Mouse (Mus musculus) brain, embryonic 14.5 days (tissue): ENCODE measurements at regions not wholly inside any gene's neighbourhood (a gene's known extent, or its start where the extent isn't known, plus 50 kb on each side); places are given as distances from the start of the nearest gene placed in this dataset.

ENCODE experiments used
- DNase-seq: peaks from one replicate; pipeline ENCODE4 v3.0.0-alpha.2; 2011; ENCODE audit warnings: low read depth
- CTCF ChIP-seq: fragments of 200-500 bp; IDR thresholded peaks from 2 replicates; pipeline ENCODE4 v1.5.1; 2012; ENCODE audit warnings: inconsistent platforms, mild to moderate bottlenecking, moderate library complexity, borderline replicate concordance; ENCODE audit not compliant: insufficient read depth, insufficient read length; ENCODE audit errors: extremely low read depth
- POLR2A ChIP-seq: fragments of 200-500 bp; IDR thresholded peaks from 2 replicates; pipeline ENCODE4 v1.6.1; 2012; ENCODE audit warnings: mild to moderate bottlenecking, inconsistent platforms, borderline replicate concordance; ENCODE audit not compliant: poor library complexity, insufficient read depth, insufficient read length, severe bottlenecking; ENCODE audit errors: extremely low read depth

DNA sequence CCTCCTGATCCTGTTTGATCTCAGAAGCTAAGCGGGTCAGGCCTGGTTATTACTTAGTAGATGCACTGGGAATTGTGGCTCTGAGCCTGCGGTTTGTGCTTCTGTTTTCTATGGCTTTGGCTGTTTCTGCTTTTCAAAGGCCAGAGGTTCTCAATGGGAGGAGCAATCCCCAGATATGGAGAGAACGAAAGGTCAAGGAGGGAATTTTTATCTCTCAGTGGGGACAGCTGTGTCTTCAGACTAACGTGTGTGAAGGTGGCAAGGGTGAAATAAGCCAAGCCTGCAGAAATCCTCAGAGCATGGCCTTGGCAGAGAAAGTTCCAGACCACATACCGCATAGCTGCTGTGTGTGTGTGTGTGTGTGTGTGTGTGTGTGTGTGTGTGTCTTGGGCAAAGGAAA, 375.0 kb upstream of the Fam19a5 start:
- no peak for TF ChIP-seq POLR2A
- no peak for TF ChIP-seq CTCF

DNA sequence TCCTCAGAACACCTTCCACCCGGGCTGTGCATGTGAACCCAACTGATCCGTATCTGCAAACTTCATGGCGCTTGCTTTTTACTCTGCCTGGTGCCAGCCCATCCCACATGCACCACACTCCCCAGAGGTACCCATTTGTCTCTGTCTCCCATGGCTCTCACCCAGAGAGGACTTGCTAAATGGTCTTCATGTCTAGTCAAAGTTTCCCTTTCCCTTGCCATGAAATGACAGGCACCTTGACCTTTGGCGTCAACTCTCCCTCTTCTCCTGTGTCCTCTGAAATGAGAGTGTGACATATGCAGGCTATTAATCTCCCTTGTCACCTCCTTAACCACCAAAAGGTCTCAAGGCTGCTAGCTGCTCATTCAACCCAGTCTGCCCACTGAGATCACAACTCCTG, 373.2 kb upstream of the Fam19a5 start:
- no peak for TF ChIP-seq CTCF
- no peak for TF ChIP-seq POLR2A

More for the DNA sequence above, 375.0 kb upstream of the Fam19a5 start:
- DNase-seq, result no peak

DNA sequence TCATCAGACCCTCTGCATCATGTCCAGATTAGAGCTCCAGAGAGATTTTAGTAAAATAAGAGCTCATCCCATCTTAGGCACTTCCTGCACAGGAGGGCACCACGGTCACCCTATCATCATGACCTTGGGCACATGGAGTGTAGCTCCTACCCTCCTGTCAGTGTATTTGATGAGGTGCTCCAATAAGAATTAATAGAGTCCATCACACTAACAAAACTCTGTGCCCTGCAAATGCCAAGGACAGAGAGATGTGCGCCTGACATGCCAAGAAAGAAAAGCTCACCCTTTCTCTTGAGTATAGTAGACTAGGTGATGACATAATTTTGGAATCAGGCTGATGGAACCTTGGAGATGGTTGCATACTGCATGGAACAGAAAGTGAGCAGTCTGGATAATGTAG, 371.0 kb upstream of the Fam19a5 start:
- no peak for DNase-seq

More for the DNA sequence above, 373.2 kb upstream of the Fam19a5 start:
- no peak for DNase-seq

DNA sequence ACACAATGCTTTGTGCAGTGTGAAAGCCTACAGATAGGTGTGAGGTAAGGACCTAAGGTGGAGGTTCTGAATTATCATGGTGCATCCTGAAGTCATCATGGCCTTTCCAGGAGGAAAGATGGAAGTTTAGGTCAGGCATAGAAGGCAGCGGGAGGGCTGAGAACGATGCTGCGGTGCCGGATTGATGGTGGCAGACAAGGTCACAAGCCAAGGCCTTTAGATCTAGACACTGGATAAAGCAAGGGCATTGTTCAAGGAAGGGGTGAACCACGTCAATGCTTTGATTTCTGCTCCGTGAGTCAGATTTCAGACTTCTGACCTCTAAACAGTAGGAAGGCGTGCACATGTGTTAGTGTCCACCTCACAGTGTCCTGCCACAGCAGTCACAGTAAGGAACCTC, 365.5 kb upstream of the Fam19a5 start:
- no peak for TF ChIP-seq CTCF
- no peak for TF ChIP-seq POLR2A

More for the DNA sequence above, 371.0 kb upstream of the Fam19a5 start:
- no peak for TF ChIP-seq POLR2A
- no peak for TF ChIP-seq CTCF

DNA sequence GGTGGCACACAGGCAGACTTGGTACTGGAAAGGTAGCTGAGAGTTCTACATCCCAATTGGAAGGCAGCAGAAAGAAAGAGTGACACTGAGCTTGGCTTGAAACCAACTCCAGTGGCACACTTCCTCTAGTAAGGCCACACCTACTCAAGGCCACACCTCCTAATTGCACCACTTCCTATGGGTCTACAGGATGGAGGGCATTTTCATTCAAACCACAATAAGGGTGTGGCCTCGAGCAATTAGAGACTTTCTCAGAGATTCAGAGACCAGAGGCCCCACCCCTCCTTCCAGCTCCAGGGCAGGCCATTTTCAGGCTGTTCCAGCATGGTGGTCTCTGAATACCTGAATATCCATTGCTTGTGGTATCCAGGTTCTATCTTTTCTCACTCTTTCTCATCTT, 363.3 kb upstream of the Fam19a5 start:
- DNase-seq, result no peak
- TF ChIP-seq CTCF (no peak), POLR2A (no peak)

More for the DNA sequence above, 365.5 kb upstream of the Fam19a5 start:
- no peak for DNase-seq

DNA sequence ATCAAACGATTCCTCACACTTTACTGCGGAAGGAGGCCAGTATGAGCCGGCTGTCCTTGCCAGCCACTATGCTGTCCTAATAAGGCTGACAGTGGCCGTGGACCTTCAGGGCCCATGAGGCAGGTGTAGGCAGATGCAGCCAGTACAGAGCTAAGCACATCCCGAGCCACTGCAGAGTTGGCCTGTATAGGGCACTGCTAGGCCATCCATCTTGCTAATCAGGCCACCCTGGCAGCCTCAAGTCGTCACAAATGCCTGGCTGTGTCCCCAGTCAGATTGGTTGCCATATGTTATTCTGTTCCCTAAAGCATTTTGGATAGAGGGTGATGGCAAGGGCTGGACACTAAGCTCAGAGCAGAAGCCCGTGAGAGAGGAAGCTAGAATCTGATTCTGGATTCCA, 359.9 kb upstream of the Fam19a5 start:
- TF ChIP-seq CTCF, result no peak
- no peak for TF ChIP-seq POLR2A
- peak; percentile 17 for DNase-seq

DNA sequence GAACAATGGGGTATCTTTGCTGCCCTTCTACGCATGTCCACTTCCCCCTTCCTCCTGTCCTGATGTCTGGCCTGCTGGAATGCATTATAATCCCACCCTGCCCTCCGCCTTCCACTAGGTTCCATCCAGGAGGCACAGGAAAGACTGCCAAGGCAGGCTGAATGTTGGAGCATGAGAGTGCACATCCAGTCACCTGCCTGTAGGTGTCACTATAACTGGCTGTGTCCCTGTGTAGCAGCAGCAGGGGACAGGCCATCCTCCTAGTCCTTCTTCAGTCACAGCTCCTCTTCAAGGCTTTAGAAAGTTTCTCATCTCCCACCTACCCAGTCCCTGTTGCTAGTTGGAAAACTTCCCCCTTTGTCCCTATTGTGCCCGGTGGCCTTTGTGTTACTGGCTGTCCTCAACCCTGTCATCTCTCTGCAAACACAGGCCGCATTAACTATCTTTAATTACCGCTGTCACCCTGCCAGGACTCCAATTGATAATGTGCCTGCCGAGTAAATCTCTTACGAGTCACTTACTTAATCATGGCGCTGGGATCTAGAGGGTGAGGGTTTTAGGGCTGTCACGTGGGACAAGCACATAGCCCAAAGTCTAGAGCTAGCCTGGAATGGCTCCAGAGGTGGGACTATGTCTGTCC, 355.2 kb upstream of the Fam19a5 start:
- peak; percentile 57 for DNase-seq
- no peak for TF ChIP-seq POLR2A
- peak; percentile 46; the same call in 1 of the 2 replicates for TF ChIP-seq CTCF

DNA sequence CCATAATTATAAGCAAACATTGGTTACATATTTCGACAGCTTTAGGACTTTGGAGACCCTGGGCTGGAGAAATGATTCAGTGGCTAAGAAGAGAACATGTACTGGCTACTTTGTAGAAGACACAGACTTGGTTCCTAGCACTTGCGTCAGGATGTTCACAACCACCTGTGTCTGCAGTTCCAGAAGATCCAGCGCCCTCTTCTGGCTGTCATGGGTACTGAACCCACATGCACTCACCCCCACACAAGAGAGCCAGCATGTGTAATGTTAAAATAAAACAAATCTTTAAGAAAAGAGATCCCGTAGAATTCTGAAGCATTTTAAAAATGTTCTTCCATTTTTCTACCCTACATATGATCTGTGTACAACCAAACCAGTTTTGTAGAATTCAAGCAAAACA, 352.2 kb upstream of the Fam19a5 start:
- DNase-seq, result no peak
- peak; percentile 43; the same call in 1 of the 2 replicates for TF ChIP-seq CTCF
- TF ChIP-seq POLR2A, result no peak

DNA sequence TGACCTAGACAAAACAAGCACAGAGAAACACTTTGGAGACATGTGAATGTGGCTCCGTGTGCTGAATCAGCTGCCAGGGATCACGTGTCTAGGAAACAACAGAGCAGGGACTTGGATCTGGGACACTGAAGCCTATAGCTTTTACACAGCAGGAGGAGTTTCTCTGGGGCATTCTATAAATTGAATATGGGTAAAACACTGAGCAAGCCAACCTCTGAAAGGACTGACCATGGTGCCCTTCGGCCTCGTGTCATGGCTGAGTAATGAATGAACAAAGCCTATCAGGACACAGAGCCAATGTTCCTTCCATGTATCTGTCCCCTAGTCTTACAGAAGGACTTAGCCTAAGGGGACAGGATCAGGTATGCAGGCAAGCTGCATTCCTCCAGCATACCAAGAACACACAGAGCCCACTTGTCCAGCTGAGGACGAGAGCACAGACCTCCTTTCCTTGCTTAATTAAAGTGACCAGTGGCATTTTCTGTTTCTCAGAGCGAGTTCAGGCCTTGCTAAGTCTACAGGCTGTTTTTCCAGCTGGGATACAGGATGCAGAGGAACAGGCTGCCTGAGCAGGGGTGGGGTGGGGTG, 347.7 kb upstream of the Fam19a5 start:
- TF ChIP-seq CTCF (no peak), POLR2A (no peak)
- DNase-seq, result peak; percentile 54

DNA sequence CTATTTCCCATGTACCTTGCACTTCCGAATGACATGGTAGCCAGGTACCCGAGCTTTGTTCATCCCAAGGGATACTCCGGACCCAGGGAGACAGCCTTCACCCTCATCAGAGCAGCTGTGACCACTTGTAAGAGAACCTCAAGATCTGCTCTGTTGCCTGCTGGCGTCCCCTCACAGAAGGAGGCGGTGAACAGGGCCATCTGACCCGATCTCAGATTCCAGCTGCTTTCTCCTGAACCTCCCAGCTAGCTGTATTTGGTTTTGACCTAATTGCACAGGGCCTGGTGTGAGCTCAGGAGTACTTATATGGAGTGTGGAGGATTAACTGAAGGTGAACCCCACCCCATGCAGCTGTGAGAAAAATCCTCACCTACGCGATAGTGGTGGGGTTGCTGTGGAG, 344.5 kb upstream of the Fam19a5 start:
- TF ChIP-seq CTCF (no peak), POLR2A (no peak)

DNA sequence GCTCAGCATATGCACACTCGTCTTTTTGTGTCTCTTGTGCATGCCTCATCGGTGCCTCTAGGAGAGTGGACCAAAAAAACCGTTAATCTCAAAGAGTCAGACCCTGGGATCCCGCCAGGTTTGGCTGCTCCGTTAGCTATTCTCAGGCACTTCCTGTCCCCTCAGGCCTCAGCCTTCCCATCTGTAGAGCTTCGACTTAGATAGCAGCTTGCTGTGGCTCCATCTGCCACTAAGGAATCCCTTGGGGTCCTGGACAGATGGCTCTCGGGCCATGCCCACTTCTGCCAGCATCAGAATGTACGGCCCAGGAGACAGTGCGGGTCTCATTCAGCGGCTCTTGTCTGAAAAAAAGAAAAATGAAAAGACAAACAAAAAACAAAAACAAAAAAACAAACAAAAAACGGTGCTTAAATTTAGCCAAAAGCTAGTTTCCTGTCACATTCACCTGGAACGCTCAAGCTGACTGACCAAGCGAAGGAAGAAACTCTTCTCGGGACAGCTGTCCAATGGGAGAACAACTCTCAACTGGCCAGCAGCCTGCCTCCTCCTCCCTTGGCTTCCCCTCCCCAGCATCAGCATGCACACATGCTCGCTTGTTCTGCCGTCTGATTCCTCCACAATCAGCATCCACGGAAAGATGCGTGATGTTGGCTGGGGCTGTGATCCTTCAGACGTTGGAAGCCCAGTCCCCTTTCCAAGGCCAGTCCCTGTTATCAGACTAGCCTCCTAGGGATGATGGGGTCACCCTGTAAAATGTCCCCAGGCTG, 343.6 kb upstream of the Fam19a5 start:
- no peak for TF ChIP-seq POLR2A
- no peak for TF ChIP-seq CTCF

More for the DNA sequence above, 344.5 kb upstream of the Fam19a5 start:
- no peak for DNase-seq

DNA sequence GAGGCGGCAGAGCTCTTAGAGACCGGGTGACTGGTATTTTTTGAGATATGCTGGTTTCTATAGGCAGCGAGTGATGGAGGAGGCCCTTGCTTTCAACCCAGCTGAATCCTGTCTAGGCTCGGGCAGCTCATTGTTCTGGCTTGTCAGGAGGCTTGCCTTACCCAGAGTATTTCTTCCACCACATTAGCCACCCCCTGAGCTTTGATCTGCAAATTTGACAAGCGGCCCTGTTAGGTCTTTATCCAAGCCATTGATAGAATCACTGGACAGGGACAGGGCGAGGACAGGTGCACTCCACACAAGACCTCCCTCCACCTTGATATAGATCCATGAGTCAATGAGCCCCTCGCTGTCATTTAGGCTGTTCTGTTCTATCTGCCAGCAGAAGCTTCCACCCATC, 343.0 kb upstream of the Fam19a5 start:
- no peak for TF ChIP-seq CTCF
- no peak for TF ChIP-seq POLR2A
- peak; percentile 63 for DNase-seq

More for the DNA sequence above, 343.6 kb upstream of the Fam19a5 start:
- peak; percentile 83 for DNase-seq

DNA sequence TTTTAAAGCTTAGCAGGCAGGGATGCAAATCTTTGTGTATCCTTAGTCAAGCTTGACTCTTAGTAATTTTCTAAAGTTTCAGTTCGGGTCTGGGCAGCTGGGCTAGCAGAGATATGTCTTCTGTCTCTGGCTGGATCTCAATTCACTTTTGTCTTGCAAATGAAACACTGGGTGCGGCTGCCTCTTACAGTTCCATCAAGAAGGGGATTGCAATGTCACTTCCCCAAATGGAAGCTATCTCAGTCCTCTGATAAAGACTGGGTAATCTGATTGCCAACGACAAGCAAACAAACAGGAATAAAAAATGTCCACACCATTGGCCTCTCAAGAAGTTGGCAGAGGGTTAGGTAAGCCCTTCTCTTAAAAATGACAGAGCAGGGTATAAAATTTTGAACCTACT, 314.1 kb upstream of the Fam19a5 start:
- no peak for DNase-seq
- TF ChIP-seq CTCF (no peak), POLR2A (no peak)

DNA sequence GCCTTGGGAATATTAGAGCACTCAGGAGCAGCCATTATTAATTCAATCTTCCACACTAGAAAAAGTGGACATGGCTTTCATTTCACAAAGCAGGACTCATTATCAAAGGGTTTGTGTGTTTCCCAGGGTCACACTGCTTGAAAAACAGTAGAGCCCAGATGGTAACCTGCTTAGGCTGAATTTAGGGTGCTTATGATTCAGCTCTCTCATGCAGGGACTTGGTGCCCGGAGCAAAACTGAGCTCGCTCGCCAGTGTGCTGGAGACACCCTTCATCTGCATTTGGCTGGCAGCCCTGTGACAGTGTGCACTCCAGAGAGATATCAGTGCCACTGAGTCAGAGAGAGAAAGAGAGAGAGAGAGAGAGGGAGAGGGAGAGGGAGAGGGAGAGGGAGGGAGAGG, 308.0 kb upstream of the Fam19a5 start:
- no peak for TF ChIP-seq CTCF
- TF ChIP-seq POLR2A, result no peak
- DNase-seq, result peak; percentile 52

DNA sequence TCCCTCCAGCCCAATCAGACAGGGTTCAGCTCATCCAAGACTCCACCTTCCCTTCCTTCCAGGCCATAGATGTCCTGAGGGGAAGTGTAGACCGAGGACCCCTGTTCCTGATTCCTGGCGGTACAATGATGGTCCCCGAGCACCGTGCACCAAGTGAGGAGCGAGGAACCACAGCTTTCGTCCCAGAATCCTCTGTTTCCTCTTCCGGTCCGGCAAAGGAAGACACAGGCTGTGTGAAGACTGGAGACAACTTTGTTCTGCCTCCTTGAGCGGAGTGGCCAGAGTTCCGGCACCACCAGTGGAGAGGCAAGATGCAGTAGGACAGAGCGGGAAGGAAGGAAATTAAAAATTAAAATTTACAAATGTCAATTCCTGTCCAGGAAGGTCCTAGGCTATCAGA, 305.0 kb upstream of the Fam19a5 start:
- TF ChIP-seq POLR2A (no peak), CTCF (no peak)
- no peak for DNase-seq
